In genomic region chr4:56492537-56493221, GRCm38 (mm10) we compare ENCODE assay signal across 8 mouse cellular contexts.
DNase-seq lines count a peak whose midpoint lies in the region; ATAC-seq lines count a peak whose summit lies in the region.

No protein-coding gene starts in this region.

- peak; percentile 89 for DNase-seq in 3T3-L1 (ENCODE audit: low read depth, low spot score)
- peak; percentile 55 for DNase-seq in adrenal gland, postnatal 10 days
- peak; percentile 89 for DNase-seq in embryonic facial prominence, embryonic 11.5 days (ENCODE audit: low spot score)
- DNase-seq in heart, adult 9 months (ENCODE audit: low spot score in 2 of 2), result peak; percentile 60 to 62
- DNase-seq in kidney, adult 8-10 months, result peak; percentile 32 to 38
- peak; percentile 50 for DNase-seq in left cerebral cortex, postnatal 4 days
- peak; percentile 43 for DNase-seq in neural tube, embryonic 10.5 days (ENCODE audit: extremely low spot score, low spot score)
- peak; percentile 28 for DNase-seq in testis, postnatal 14 days (ENCODE audit: low spot score)

- no peaks in the 10 kb centered on the region for H3K4me1 ChIP-seq in embryonic facial prominence, embryonic 11.5 days (ENCODE audit: control insufficient read depth, insufficient read depth, low read length)

- H3K9ac ChIP-seq in embryonic facial prominence, embryonic 11.5 days (replicated peaks; ENCODE audit: low read length), result no peak overlapping the region

- H3K27ac ChIP-seq in embryonic facial prominence, embryonic 11.5 days (replicated peaks; ENCODE audit: low read depth, low read length), result no peak overlapping the region

- 54% methylated on average over 16 of the region's 16 CpGs for WGBS in embryonic facial prominence, embryonic 11.5 days

- no peaks in the 10 kb centered on the region for H3K9me3 ChIP-seq in embryonic facial prominence, embryonic 11.5 days (replicated peaks; ENCODE audit: control insufficient read depth, low read length)

- no peaks in the 10 kb centered on the region for H3K36me3 ChIP-seq in embryonic facial prominence, embryonic 11.5 days (replicated peaks; ENCODE audit: control insufficient read depth, insufficient read depth, low read depth, low read length)

- no peak overlapping the region for H3K4me2 ChIP-seq in embryonic facial prominence, embryonic 11.5 days (ENCODE audit: low read depth, low read length)

- no peaks in the 10 kb centered on the region for H3K27me3 ChIP-seq in embryonic facial prominence, embryonic 11.5 days (ENCODE audit: control insufficient read depth, insufficient read depth, low read length)

- ATAC-seq in embryonic facial prominence, embryonic 11.5 days (replicated peaks; ENCODE audit: insufficient number of reproducible peaks, low FRiP score, low TSS enrichment, low read depth), result peak; percentile 56; the same call in 1 of the 2 replicates

- intact Hi-C loops in left cerebral cortex, postnatal 4 days (cut with DNase I), result loop anchor here (5.0 to 10.0 kb wide), 2 partner anchors 192 to 960 kb away; partner anchors contain the start of gene Klf4

- H3K4me3 ChIP-seq in embryonic facial prominence, embryonic 11.5 days (ENCODE audit: low read depth, low read length), result no peak overlapping the region

Comparison
In these comparisons a context has a peak if more than half of its experiments do, and no peak if none do; other contexts are left out.
1. DNase-seq: peak in every context shown above with its lines; median percentile 89 in 3T3-L1; 89 in embryonic facial prominence, embryonic 11.5 days; 61 in heart, adult 9 months; 55 in adrenal gland, postnatal 10 days; 50 in left cerebral cortex, postnatal 4 days; 43 in neural tube, embryonic 10.5 days; 35 in kidney, adult 8-10 months; 28 in testis, postnatal 14 days.